Mouse (Mus musculus) forebrain, embryonic 11.5 days (tissue): Measurements from ENCODE around the gene Slco2a1. TPM values are rescaled to one million over a fixed set of nuclear protein-coding genes. Genes with fewer than 3 reads are reported as not detected.

Experiments used
- ATAC-seq: fragments of 200-750 bp; cut with Nextera tagmentation; replicated peaks from 2 replicates; pipeline ENCODE4 v1.8.0; 2017; ENCODE audit warnings: moderate TSS enrichment; ENCODE audit not compliant: low FRiP score
- DNase-seq: peaks from one replicate; pipeline ENCODE4 v3.0.0-alpha.2; 2017; ENCODE audit warnings: low spot score
- H3K27ac ChIP-seq: fragments of 300-500 bp; sonication (generic); 2 replicates; pipeline ENCODE4 v1.5.1; 2014; ENCODE audit warnings: low read depth, low read length
- H3K27me3 ChIP-seq: fragments of 300-500 bp; sonication (generic); 2 replicates; pipeline ENCODE4 v1.6.1; 2014; ENCODE audit warnings: mild to moderate bottlenecking, low read length, mixed read lengths; ENCODE audit not compliant: control insufficient read depth, insufficient read depth
- H3K36me3 ChIP-seq: fragments of 300-500 bp; sonication (generic); 2 replicates; pipeline ENCODE4 v1.6.1; 2014; ENCODE audit warnings: mild to moderate bottlenecking, low read length, moderate library complexity, mixed read lengths; ENCODE audit not compliant: control insufficient read depth, insufficient read depth
- H3K4me1 ChIP-seq: fragments of 300-500 bp; sonication (generic); replicated peaks from 2 replicates; pipeline ENCODE4 v1.6.1; 2014; ENCODE audit warnings: low read length, mixed read lengths; ENCODE audit not compliant: control insufficient read depth, insufficient read depth
- H3K4me2 ChIP-seq: fragments of 300-500 bp; sonication (generic); 2 replicates; pipeline ENCODE4 v1.6.1; 2014; ENCODE audit warnings: low read depth, mild to moderate bottlenecking, low read length, moderate library complexity, mixed read lengths; ENCODE audit not compliant: severe bottlenecking
- H3K4me3 ChIP-seq: fragments of 300-500 bp; sonication (generic); 2 replicates; pipeline ENCODE4 v1.5.1; 2014; ENCODE audit warnings: low read depth, low read length
- H3K9ac ChIP-seq: fragments of 300-500 bp; sonication (generic); 2 replicates; pipeline ENCODE4 v1.6.1; 2014; ENCODE audit warnings: low read length
- H3K9me3 ChIP-seq: fragments of 300-500 bp; sonication (generic); 2 replicates; pipeline ENCODE4 v1.6.1; 2016; ENCODE audit warnings: low read length, mixed read lengths; ENCODE audit not compliant: control insufficient read depth
- whole genome bisulfite sequencing: fragments of 180-500 bp; shearing (Covaris S2); extraction: QIAGEN DNeasy Blood & Tissue Kit; methylation state at CpG from one replicate; pipeline ENCODE4 v1.1.7; 2014; 5-methylcytosine and 5-hydroxymethylcytosine counted together
- polyA plus RNA-seq: library from polyadenylated mRNA; unstranded; fragments of >200 nt; fragmentation: Nextera tagmentation; extraction: Ambion mirVana; gene quantifications from 2 replicates; pipeline ENCODE4 v1.2.1, GENCODE M21; 2014

Gene Slco2a1
- polyA plus RNA-seq, 1 experiment from 2014 or later = 0.55 TPM

GRCm38 (mm10) chr9:103060551-103060950 is 72.0 kb downstream of the Slco2a1 start:
- H3K4me2 ChIP-seq = no peak overlapping the region
- no peak overlapping the region for H3K9ac ChIP-seq
- no peaks in the 10 kb centered on the region for H3K36me3 ChIP-seq
- H3K4me3 ChIP-seq = no peak overlapping the region
- H3K9me3 ChIP-seq = no peaks in the 10 kb centered on the region
- no peaks in the 10 kb centered on the region for H3K4me1 ChIP-seq
- no peaks in the 10 kb centered on the region for H3K27me3 ChIP-seq
- WGBS = 92% methylated on average over 2 of the region's 2 CpGs
- DNase-seq (no peak), ATAC-seq (no peak)
- no peak overlapping the region for H3K27ac ChIP-seq

- no peak for ATAC-seq
These were observed 73.0 kb downstream of the Slco2a1 start for GRCm38 (mm10) chr9:103061471-103062053.

GRCm38 (mm10) chr9:103063591-103063990 is 75.1 kb downstream of the Slco2a1 start:
- Histone ChIP-seq H3K9me3 (no peaks in the 10 kb centered on the region), H3K27ac (no peak overlapping the region), H3K4me1 (no peaks in the 10 kb centered on the region), H3K36me3 (no peaks in the 10 kb centered on the region), H3K4me3 (no peak overlapping the region), H3K9ac (no peak overlapping the region), H3K4me2 (no peak overlapping the region), H3K27me3 (no peaks in the 10 kb centered on the region)
- ATAC-seq (no peak), DNase-seq (no peak)
- 93% methylated on average over 6 of the region's 6 CpGs for WGBS

More at GRCm38 (mm10) chr9:103061471-103062053, 73.0 kb downstream of the Slco2a1 start:
- no peak overlapping the region for H3K4me2 ChIP-seq
- no peaks in the 10 kb centered on the region for H3K4me1 ChIP-seq
- no peaks in the 10 kb centered on the region for H3K36me3 ChIP-seq
- H3K9ac ChIP-seq = no peak overlapping the region
- no peak overlapping the region for H3K4me3 ChIP-seq
- H3K27me3 ChIP-seq = no peaks in the 10 kb centered on the region
- 78% methylated on average over 5 of the region's 5 CpGs for WGBS
- no peak overlapping the region for H3K27ac ChIP-seq
- DNase-seq = no peak
- H3K9me3 ChIP-seq = no peaks in the 10 kb centered on the region

- no peak overlapping the region for H3K4me3 ChIP-seq
- no peak overlapping the region for H3K9ac ChIP-seq
- ATAC-seq (no peak), DNase-seq (no peak)
- no peaks in the 10 kb centered on the region for H3K4me1 ChIP-seq
- no peaks in the 10 kb centered on the region for H3K36me3 ChIP-seq
- H3K9me3 ChIP-seq = no peaks in the 10 kb centered on the region
- H3K4me2 ChIP-seq = no peak overlapping the region
- no peaks in the 10 kb centered on the region for H3K27me3 ChIP-seq
- WGBS = 72% methylated on average over 8 of the region's 8 CpGs
- H3K27ac ChIP-seq = no peak overlapping the region
These were observed 78.3 kb downstream of the Slco2a1 start for GRCm38 (mm10) chr9:103066845-103067244.

GRCm38 (mm10) chr9:103067651-103068050 is 79.1 kb downstream of the Slco2a1 start:
- no peaks in the 10 kb centered on the region for H3K36me3 ChIP-seq
- ATAC-seq (no peak), DNase-seq (no peak)
- no peaks in the 10 kb centered on the region for H3K9me3 ChIP-seq
- H3K4me1 ChIP-seq = no peaks in the 10 kb centered on the region
- H3K4me2 ChIP-seq = no peak overlapping the region
- no peak overlapping the region for H3K4me3 ChIP-seq
- H3K9ac ChIP-seq = no peak overlapping the region
- no peak overlapping the region for H3K27ac ChIP-seq
- H3K27me3 ChIP-seq = no peaks in the 10 kb centered on the region
- 92% methylated on average over 11 of the region's 11 CpGs for WGBS

- no peaks in the 10 kb centered on the region for H3K27me3 ChIP-seq
- no peak overlapping the region for H3K27ac ChIP-seq
- WGBS = 92% methylated on average over 8 of the region's 8 CpGs
- H3K4me1 ChIP-seq = no peaks in the 10 kb centered on the region
- H3K9ac ChIP-seq = no peak overlapping the region
- DNase-seq = no peak
- no peak overlapping the region for H3K4me2 ChIP-seq
- H3K4me3 ChIP-seq = no peak overlapping the region
- no peak for ATAC-seq
- no peaks in the 10 kb centered on the region for H3K36me3 ChIP-seq
- no peaks in the 10 kb centered on the region for H3K9me3 ChIP-seq
These were observed 80.3 kb downstream of the Slco2a1 start for GRCm38 (mm10) chr9:103068769-103069168.

GRCm38 (mm10) chr9:103071541-103072203 is 83.2 kb downstream of the Slco2a1 start:
- no peak for DNase-seq
- Histone ChIP-seq H3K27ac (no peak overlapping the region), H3K9ac (no peak overlapping the region), H3K4me1 (no peaks in the 10 kb centered on the region), H3K27me3 (no peaks in the 10 kb centered on the region), H3K4me2 (no peak overlapping the region), H3K9me3 (no peaks in the 10 kb centered on the region), H3K36me3 (no peaks in the 10 kb centered on the region), H3K4me3 (no peak overlapping the region)
- ATAC-seq = no peak
- 89% methylated on average over 7 of the region's 7 CpGs for WGBS

GRCm38 (mm10) chr9:103072204-103072599 is 83.7 kb downstream of the Slco2a1 start:
- H3K4me2 ChIP-seq = no peak overlapping the region
- WGBS = 92% methylated on average over 6 of the region's 6 CpGs
- ATAC-seq (no peak), DNase-seq (no peak)
- H3K27me3 ChIP-seq = no peaks in the 10 kb centered on the region
- H3K36me3 ChIP-seq = no peaks in the 10 kb centered on the region
- H3K9ac ChIP-seq = no peak overlapping the region
- H3K27ac ChIP-seq = no peak overlapping the region
- H3K9me3 ChIP-seq = no peaks in the 10 kb centered on the region
- H3K4me1 ChIP-seq = no peaks in the 10 kb centered on the region
- no peak overlapping the region for H3K4me3 ChIP-seq
